Mouse (Mus musculus): ENCODE data around the gene Speg. TPM values are rescaled to one million over a fixed set of nuclear protein-coding genes. Genes with fewer than 3 reads are reported as not detected.
A peak's percentile ranks its signal among the peaks of the same experiment; 100 is the strongest.

Speg gene
- polyA plus RNA-seq, 1 experiment: 35.0 TPM

DNA sequence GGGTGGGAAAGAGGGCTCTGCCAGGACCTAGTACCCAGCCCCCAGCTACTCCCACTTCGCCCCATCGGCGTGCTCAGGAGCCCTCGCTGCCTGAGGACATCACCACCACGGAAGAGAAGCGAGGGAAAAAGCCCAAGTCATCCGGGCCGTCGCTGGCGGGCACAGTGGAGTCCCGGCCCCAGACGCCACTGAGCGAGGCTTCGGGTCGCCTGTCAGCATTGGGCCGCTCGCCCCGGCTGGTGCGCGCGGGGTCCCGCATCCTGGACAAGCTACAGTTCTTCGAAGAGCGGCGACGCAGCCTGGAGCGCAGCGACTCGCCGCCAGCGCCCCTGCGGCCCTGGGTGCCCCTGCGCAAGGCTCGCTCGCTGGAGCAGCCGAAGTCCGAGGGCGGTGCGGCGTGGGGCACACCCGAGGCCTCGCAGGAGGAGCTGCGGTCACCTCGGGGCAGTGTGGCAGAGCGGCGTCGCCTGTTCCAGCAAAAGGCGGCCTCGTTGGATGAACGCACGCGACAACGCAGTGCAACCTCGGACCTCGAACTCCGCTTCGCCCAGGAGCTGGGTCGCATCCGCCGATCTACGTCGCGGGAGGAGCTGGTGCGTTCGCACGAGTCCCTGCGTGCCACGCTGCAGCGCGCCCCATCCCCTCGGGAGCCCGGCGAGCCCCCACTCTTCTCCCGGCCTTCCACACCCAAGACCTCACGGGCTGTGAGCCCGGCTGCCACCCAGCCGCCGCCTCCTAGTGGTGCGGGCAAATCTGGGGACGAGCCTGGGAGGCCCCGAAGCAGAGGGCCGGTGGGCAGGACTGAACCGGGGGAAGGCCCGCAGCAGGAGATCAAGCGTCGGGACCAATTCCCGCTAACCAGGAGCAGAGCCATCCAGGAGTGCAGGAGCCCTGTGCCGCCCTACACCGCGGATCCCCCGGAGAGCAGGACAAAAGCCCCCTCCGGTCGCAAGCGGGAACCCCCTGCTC lies 13.1 kb downstream of the Speg start:
- WGBS: 17% methylated on average over 94 of the region's 94 CpGs
- no peak for TF ChIP-seq CTCF (IDR thresholded peaks at IDR 0.05; ENCODE audit: insufficient read depth, low read length)
- TF ChIP-seq POLR2A (IDR thresholded peaks at IDR 0.05; ENCODE audit: borderline replicate concordance, extremely low read depth, low read depth, low read length): no peak
- no peaks in the 10 kb centered on the region for H3K4me1 ChIP-seq (ENCODE audit: control insufficient read depth, insufficient read depth, low read length)
- H3K4me3 ChIP-seq (replicated peaks; ENCODE audit: extremely low read depth, low read depth, low read length): no peak overlapping the region
- DNase-seq: no peak

DNA sequence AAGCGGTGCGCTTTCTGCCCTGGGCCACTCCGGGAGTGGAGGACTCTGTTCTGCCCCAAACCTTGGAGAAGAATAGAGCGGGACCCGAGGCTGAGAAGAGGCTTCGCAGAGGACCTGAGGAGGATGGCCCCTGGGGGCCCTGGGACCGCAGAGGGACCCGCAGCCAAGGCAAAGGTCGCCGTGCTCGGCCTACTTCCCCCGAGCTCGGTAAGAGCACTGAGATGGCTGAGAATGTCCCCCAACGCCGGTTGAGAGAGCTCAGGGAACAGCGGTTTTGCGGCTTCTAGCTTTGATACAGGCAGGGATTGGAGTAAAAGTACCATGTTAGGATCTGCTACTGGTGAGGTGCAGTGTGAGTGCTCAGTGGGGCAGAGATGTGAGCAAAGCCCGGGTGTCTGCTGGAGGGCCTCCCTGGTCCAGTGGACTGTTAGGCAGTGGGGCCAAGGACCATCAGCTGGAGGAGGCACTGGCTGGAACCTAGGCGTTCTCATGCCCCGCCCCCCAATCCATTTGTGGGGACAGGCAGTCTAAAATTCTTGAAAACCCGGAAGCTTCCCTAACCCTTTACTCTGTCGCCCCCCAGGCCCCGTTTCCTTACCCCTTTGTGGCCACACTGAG lies 13.9 kb downstream of the Speg start:
- H3K4me1 ChIP-seq (ENCODE audit: control insufficient read depth, insufficient read depth, low read length): no peaks in the 10 kb centered on the region
- no peak for TF ChIP-seq POLR2A (IDR thresholded peaks at IDR 0.05; ENCODE audit: borderline replicate concordance, extremely low read depth, low read depth, low read length)
- no peak for TF ChIP-seq CTCF (IDR thresholded peaks at IDR 0.05; ENCODE audit: insufficient read depth, low read length)
- 38% methylated on average over 23 of the region's 23 CpGs for WGBS
- no peak for DNase-seq
- H3K4me3 ChIP-seq (replicated peaks; ENCODE audit: extremely low read depth, low read depth, low read length): no peak overlapping the region

DNA sequence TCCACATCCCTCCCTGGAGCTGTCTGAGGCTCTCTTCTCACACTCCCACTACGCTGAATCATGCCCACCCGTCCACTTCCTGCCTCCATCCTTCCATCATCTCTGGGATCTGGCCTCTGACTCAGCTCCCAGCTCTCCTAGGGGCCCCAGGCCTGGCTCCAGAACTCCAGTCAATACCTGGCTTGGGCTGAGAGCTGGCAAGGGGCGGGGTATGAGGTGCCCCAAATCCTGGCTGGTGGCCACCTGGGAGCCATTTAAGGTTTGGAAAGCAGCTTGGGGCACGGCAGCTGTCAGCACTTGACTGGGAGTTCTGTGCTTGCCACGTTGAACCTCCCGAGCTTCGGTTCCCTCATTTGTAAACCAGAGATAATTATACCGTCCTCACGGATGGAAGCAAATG lies 18.0 kb downstream of the Speg start:
- TF ChIP-seq CTCF (IDR thresholded peaks at IDR 0.05; ENCODE audit: insufficient read depth, low read length): no peak
- TF ChIP-seq POLR2A (IDR thresholded peaks at IDR 0.05; ENCODE audit: borderline replicate concordance, extremely low read depth, low read depth, low read length): no peak
- no peak for DNase-seq

DNA sequence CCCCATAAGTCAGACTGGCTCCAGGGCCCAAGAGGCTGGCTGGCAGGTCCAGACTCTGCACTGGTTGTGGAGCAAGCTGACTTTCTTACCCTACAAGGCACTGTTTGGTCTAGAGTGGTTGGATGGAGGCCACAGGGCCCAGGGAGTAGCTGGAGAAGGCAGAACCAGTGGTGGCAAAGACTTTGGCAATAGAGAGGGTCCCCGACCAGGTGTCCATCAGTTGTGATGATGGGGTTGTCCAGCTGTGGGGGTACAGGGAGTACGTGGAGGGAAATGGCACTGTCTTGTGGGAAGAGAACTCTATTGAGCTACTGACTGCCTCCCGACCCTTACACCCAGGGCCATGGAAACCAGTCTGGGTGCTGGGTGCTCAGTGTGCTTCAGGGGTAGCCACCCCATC lies 18.7 kb downstream of the Speg start:
- Histone ChIP-seq H3K4me1 (ENCODE audit: control insufficient read depth, insufficient read depth, low read length) (no peaks in the 10 kb centered on the region), H3K4me3 (replicated peaks; ENCODE audit: extremely low read depth, low read depth, low read length) (no peak overlapping the region)
- DNase-seq: no peak
- WGBS: 84% methylated on average over 3 of the region's 3 CpGs
- no peak for TF ChIP-seq POLR2A (IDR thresholded peaks at IDR 0.05; ENCODE audit: borderline replicate concordance, extremely low read depth, low read depth, low read length)
- no peak for TF ChIP-seq CTCF (IDR thresholded peaks at IDR 0.05; ENCODE audit: insufficient read depth, low read length)

More for the DNA sequence above, 18.0 kb downstream of the Speg start:
- no peaks in the 10 kb centered on the region for H3K4me1 ChIP-seq (ENCODE audit: control insufficient read depth, insufficient read depth, low read length)
- WGBS: 48% methylated on average over 9 of the region's 9 CpGs
- no peak overlapping the region for H3K4me3 ChIP-seq (replicated peaks; ENCODE audit: extremely low read depth, low read depth, low read length)

DNA sequence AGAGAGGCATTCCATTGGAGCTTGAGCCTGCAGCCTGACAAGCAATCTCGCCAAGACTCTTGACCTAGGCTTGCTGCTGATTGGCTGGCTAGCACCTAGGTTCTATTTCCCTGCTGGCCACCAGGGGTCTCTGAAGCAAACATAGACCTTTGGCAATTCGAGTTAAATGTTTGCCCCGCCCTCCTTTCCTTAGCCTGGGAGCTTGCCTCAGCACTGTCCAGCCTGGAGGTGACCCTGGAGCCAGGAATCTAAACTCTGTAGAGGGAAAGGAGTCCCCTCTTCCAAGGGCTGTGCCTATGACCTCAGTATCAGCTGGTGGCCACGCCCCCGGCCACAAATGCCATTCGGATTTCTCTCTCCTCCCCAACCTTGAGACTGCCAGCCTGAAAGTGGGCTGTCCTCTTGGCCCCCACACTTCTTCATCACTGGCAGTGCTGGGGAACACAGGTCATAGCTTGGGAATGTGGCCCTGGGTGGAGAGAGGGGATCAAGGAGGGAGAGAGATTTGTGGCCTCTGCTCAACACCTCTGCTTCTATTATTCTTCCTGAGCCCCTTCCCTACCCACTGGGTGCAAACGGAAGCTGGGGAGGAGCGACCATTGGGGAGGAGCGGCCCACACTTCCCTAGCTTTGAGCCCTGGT lies 23.8 kb downstream of the Speg start:
- WGBS: 10% methylated on average over 9 of the region's 9 CpGs
- DNase-seq: peak; percentile 62
- Histone ChIP-seq H3K4me3 (replicated peaks; ENCODE audit: extremely low read depth, low read depth, low read length) (no peak overlapping the region), H3K4me1 (ENCODE audit: control insufficient read depth, insufficient read depth, low read length) (0 out of 2 replicates have a peak, but pooled peaks cover 2% of the 10 kb centered on the region)
- TF ChIP-seq POLR2A (IDR thresholded peaks at IDR 0.05; ENCODE audit: borderline replicate concordance, extremely low read depth, low read depth, low read length) (no peak), CTCF (IDR thresholded peaks at IDR 0.05; ENCODE audit: insufficient read depth, low read length) (peak; percentile 63)

DNA sequence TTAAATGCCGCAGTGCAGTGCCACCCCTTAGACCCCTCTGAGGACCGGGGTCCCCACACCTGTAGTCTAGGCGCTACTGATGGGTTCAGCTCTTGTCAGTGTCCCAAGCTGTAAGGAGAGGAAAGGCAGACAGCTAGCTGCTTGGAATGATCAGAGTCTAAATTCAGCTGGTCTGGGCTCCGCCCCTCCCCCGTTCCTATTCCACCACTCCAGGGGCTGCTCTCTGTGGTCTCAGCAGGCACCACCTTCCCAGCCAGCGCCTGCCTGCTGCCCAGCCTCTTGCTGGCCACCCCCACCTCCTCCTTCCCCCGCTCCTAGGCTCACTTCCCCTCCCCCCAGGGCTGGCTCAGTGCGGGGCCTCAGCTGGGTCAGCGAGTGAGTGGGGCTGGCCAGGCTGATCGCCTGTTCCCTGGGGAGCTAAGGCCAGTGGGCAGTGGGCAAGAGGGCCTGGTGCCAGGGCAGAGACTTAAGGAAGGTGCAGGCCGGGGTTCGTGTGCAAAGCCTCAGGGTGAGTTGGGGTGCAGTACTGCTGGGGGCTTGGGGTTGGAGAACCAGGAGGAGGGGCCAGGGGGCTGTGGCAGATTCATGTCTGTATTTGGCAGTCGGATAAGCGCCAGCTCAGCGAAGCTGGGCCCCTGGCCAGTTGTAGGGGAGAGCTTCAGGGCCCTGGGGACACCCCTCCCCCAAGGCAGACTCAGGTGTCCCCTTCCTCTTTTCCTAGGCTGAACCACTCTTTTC lies 24.8 kb downstream of the Speg start:
- Histone ChIP-seq H3K4me1 (ENCODE audit: control insufficient read depth, insufficient read depth, low read length) (0 out of 2 replicates have a peak, but pooled peaks cover 2% of the 10 kb centered on the region), H3K4me3 (replicated peaks; ENCODE audit: extremely low read depth, low read depth, low read length) (peak overlapping the region; percentile 15)
- 14% methylated on average over 15 of the region's 15 CpGs for WGBS
- DNase-seq: no peak
- TF ChIP-seq CTCF (IDR thresholded peaks at IDR 0.05; ENCODE audit: insufficient read depth, low read length) (no peak), POLR2A (IDR thresholded peaks at IDR 0.05; ENCODE audit: borderline replicate concordance, extremely low read depth, low read depth, low read length) (no peak)

DNA sequence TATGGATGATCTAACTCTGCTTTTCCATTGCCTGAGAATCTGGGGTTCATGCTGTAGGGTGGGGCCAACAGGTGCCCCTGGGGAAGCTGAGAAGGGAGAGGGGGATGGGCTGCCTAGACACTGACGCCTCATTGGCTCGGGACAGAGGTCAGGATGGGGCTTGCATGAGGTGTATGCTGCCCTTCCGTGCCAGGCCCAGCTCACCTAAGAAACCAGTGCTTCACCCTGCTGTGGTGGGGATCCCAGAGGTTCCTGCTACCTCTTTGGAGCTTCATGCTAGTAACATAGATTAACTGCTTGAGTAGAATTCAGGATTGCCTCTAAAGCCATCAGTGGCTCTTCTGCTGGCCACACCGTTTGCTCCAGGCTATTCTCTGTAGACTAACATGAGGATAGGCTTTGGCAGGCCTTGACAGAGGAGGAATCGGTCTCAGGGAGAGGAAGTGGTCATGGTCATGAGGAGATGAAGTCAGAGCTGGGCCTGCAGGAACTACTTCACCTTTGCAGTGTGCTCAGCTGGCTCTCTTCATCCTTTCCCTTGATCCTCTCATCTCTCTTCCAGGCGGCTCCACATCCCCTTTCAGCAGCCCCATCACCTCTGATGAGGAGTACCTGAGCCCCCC lies 25.5 kb downstream of the Speg start:
- Histone ChIP-seq H3K4me3 (replicated peaks; ENCODE audit: extremely low read depth, low read depth, low read length) (no peak overlapping the region), H3K4me1 (ENCODE audit: control insufficient read depth, insufficient read depth, low read length) (0 out of 2 replicates have a peak, but pooled peaks cover 2% of the 10 kb centered on the region)
- DNase-seq: no peak
- no peak for TF ChIP-seq POLR2A (IDR thresholded peaks at IDR 0.05; ENCODE audit: borderline replicate concordance, extremely low read depth, low read depth, low read length)
- 41% methylated on average over 6 of the region's 6 CpGs for WGBS

DNA sequence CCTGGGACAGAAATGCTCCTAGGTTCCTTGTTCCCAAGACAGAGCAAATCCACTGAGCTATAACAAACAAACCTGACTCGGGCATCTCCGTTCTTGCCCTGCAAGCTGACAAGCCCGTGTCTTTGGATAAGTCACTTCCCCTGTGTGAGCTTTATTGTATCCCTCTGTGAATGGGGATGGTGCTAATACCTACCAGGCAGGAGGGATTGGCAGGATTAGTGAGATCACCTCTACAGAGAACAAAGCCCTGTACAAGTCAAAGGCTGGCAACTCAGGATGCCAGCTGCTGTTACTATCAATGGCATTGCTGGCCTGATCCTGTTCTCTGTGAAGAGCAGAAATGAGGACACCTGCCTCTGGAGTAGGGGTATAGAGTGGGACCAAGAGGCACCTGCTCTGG lies 30.4 kb downstream of the Speg start:
- TF ChIP-seq CTCF (IDR thresholded peaks at IDR 0.05; ENCODE audit: insufficient read depth, low read length) (no peak), POLR2A (IDR thresholded peaks at IDR 0.05; ENCODE audit: borderline replicate concordance, extremely low read depth, low read depth, low read length) (no peak)
- Histone ChIP-seq H3K4me3 (replicated peaks; ENCODE audit: extremely low read depth, low read depth, low read length) (no peak overlapping the region), H3K4me1 (ENCODE audit: control insufficient read depth, insufficient read depth, low read length) (no peaks in the 10 kb centered on the region)
- DNase-seq: no peak
- 78% methylated on average over 3 of the region's 3 CpGs for WGBS
